Mouse (Mus musculus): ENCODE measurements around the gene Stard9. TPM values are rescaled to one million over a fixed set of nuclear protein-coding genes. Genes with fewer than 3 reads are reported as not detected.

Stard9 gene
- 5.9 TPM for polyA plus RNA-seq (2014; fragmentation: Illumina TruSeq; extraction: RNeasy Lipid Tissue Mini Kit (QIAGEN cat#74804); ENCODE audit: low read depth, low replicate concordance)

DNA sequence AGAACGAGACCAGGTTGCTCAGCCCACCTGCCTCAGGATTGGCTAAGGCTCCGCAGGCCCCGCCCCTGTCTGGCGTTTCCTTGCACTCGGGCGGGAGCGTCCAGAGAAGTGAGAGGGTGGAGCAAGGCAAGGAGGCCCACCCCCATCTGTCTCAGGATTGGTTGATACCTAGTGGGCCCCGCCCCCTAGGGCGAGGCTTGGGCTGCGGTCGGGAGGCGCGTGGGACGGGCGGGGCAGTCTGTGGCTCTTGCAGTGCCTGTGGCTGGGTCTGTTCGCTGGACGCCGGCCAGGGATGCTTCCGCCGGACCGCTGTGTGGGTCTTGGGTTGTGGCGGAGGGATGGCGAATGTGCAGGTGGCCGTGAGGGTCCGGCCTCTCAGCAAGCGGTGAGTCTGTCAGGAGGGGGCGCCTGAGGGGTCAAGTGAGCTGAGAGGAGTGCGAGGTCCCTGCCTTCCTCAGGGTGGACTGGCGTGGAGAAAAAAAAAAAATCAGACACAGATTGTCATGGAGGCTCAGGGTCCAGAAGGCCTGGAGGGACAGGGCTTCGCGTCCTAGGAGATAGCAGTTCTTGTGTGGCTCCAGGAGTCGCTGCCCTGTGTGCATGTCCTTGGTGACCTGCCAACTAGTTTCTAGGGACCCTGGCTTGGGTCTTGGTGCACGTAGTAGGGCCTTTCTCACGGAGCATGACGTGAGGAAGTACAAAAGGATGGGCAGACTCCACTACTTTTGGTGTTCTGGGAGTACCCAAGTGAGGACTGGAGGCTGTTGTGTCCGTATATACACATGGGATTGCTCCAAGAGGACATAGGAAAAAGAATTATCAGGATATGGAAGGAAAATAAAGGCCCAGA is at the start of gene Stard9:
TSS of gene Stard9 (plus strand) at position 236 of the 850 bp plus-strand sequence.

DNA sequence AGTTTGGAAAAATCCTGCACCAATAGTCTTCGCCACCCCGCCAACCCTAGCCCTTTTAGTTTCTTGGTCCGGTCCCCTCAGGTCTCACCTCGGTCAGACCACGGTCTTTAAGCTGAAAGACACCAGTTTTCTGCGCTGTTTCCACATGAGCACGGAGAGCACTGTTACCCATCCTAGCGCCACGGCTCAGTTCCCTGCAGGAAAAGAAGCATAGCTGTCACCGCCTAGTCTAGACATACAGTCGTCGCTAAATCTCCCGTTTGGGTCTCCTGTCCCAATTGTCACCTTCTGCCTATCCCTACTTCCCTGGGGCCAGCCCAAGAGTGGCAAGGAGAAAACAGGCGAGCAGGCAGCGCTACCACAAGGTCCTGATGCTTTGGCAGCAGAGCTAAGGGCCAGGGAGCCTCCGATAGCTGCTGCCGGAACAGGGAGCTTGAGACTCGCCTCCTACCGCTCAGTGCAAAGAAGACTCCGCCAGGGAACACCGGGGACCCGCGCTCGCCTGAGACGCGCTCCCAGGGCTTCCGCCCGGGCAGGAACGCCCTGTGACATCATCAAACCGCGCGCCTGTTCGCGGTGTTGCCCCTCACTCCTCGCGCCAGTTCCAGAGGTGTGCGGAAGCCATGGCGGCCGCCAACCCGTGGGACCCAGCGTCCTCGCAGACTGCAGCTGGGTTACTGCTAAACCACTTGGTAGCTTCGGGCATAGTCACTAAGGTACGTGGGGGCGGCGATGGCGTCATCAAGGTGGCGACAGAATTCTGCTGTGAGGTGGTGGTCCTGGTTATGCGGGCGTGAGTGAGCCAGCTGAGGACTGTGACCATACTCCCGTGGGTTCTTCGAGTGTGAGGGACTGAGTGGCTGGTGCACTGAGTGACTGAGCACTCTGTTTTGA is 19.8 kb upstream of the Stard9 start, which contains the start of the genes Haus2 and Lrrc57:
TSS of gene Haus2 (plus strand) at position 554 of the 894 bp plus-strand sequence.
TSS of gene Lrrc57 (minus strand) at position 691 of the 894 bp plus-strand sequence.

Other genes with a start within 250 kb of the Stard9 start
- gene Ganc, start 225.2 kb upstream of the Stard9 start, polyA plus RNA-seq (2014; fragmentation: Illumina TruSeq; extraction: RNeasy Lipid Tissue Mini Kit (QIAGEN cat#74804); ENCODE audit: low read depth, low replicate concordance): 34.0 TPM
- gene Tmem87a, start 225.0 kb upstream of the Stard9 start, polyA plus RNA-seq (2014; fragmentation: Illumina TruSeq; extraction: RNeasy Lipid Tissue Mini Kit (QIAGEN cat#74804); ENCODE audit: low read depth, low replicate concordance): 63.3 TPM
- not detected for gene Capn3, start 173.1 kb upstream of the Stard9 start, polyA plus RNA-seq (2014; fragmentation: Illumina TruSeq; extraction: RNeasy Lipid Tissue Mini Kit (QIAGEN cat#74804); ENCODE audit: low read depth, low replicate concordance)
- gene Zfp106, start 65.3 kb upstream of the Stard9 start, polyA plus RNA-seq (2014; fragmentation: Illumina TruSeq; extraction: RNeasy Lipid Tissue Mini Kit (QIAGEN cat#74804); ENCODE audit: low read depth, low replicate concordance): 94.6 TPM
- gene Snap23, start 61.5 kb upstream of the Stard9 start, polyA plus RNA-seq (2014; fragmentation: Illumina TruSeq; extraction: RNeasy Lipid Tissue Mini Kit (QIAGEN cat#74804); ENCODE audit: low read depth, low replicate concordance): 209 TPM
- gene Haus2, start 19.7 kb upstream of the Stard9 start, polyA plus RNA-seq (2014; fragmentation: Illumina TruSeq; extraction: RNeasy Lipid Tissue Mini Kit (QIAGEN cat#74804); ENCODE audit: low read depth, low replicate concordance): 34.2 TPM
- 39.3 TPM for gene Lrrc57, start 19.6 kb upstream of the Stard9 start, polyA plus RNA-seq (2014; fragmentation: Illumina TruSeq; extraction: RNeasy Lipid Tissue Mini Kit (QIAGEN cat#74804); ENCODE audit: low read depth, low replicate concordance)
- gene Cdan1, start 221.0 kb downstream of the Stard9 start, polyA plus RNA-seq (2014; fragmentation: Illumina TruSeq; extraction: RNeasy Lipid Tissue Mini Kit (QIAGEN cat#74804); ENCODE audit: low read depth, low replicate concordance): 2.4 TPM
- 12.8 TPM for gene Ttbk2, start 221.5 kb downstream of the Stard9 start, polyA plus RNA-seq (2014; fragmentation: Illumina TruSeq; extraction: RNeasy Lipid Tissue Mini Kit (QIAGEN cat#74804); ENCODE audit: low read depth, low replicate concordance)

Measured in kidney, adult 10 weeks (tissue).